Mouse (Mus musculus): ENCODE measurements around the gene Thumpd3. TPM values are rescaled to one million over a fixed set of nuclear protein-coding genes. Genes with fewer than 3 reads are reported as not detected.

The Thumpd3 gene
- polyA plus RNA-seq, 1 experiment: 33.5 TPM

GRCm38 (mm10) chr6:113034466-113034865 lies 11.6 kb upstream of the Thumpd3 start:
- Histone ChIP-seq H3K27ac (ENCODE audit: insufficient read depth, low read length) (no peak overlapping the region), H3K4me3 (ENCODE audit: insufficient read depth, low read length) (no peak overlapping the region), H3K4me1 (ENCODE audit: control insufficient read depth, insufficient read depth, low read length) (peaks cover 3% of the 10 kb centered on the region; the same call in 1 of the 2 replicates)
- TF ChIP-seq POLR2A (IDR thresholded peaks at IDR 0.05; ENCODE audit: low read depth, low read length) (no peak), CTCF (IDR thresholded peaks at IDR 0.05; ENCODE audit: borderline replicate concordance, insufficient read depth, low read length) (no peak)

- TF ChIP-seq CTCF (IDR thresholded peaks at IDR 0.05; ENCODE audit: borderline replicate concordance, insufficient read depth, low read length) (no peak; the same call in 1 of the 2 replicates), POLR2A (IDR thresholded peaks at IDR 0.05; ENCODE audit: low read depth, low read length) (no peak)
- Histone ChIP-seq H3K27ac (ENCODE audit: insufficient read depth, low read length) (no peak overlapping the region), H3K4me3 (ENCODE audit: insufficient read depth, low read length) (no peak overlapping the region), H3K4me1 (ENCODE audit: control insufficient read depth, insufficient read depth, low read length) (peaks cover 3% of the 10 kb centered on the region; the same call in 1 of the 2 replicates)
These were observed 9.4 kb upstream of the Thumpd3 start for GRCm38 (mm10) chr6:113036463-113037175.

GRCm38 (mm10) chr6:113037946-113038734 lies 7.9 kb upstream of the Thumpd3 start:
- peaks cover 3% of the 10 kb centered on the region; the same call in 1 of the 2 replicates for H3K4me1 ChIP-seq (ENCODE audit: control insufficient read depth, insufficient read depth, low read length)
- no peak overlapping the region for H3K27ac ChIP-seq (ENCODE audit: insufficient read depth, low read length)
- H3K4me3 ChIP-seq (ENCODE audit: insufficient read depth, low read length): no peak overlapping the region
- TF ChIP-seq POLR2A (IDR thresholded peaks at IDR 0.05; ENCODE audit: low read depth, low read length): no peak
- peak; percentile 87; the same call in 1 of the 2 replicates for TF ChIP-seq CTCF (IDR thresholded peaks at IDR 0.05; ENCODE audit: borderline replicate concordance, insufficient read depth, low read length)

- TF ChIP-seq POLR2A (IDR thresholded peaks at IDR 0.05; ENCODE audit: low read depth, low read length) (no peak), CTCF (IDR thresholded peaks at IDR 0.05; ENCODE audit: borderline replicate concordance, insufficient read depth, low read length) (no peak)
- peaks cover 3% of the 10 kb centered on the region; the same call in 1 of the 2 replicates for H3K4me1 ChIP-seq (ENCODE audit: control insufficient read depth, insufficient read depth, low read length)
- H3K27ac ChIP-seq (ENCODE audit: insufficient read depth, low read length): no peak overlapping the region
- H3K4me3 ChIP-seq (ENCODE audit: insufficient read depth, low read length): no peak overlapping the region
These were observed 7.3 kb upstream of the Thumpd3 start for GRCm38 (mm10) chr6:113038735-113039058.

- Histone ChIP-seq H3K27ac (ENCODE audit: insufficient read depth, low read length) (no peak overlapping the region), H3K4me1 (ENCODE audit: control insufficient read depth, insufficient read depth, low read length) (peaks cover 7% of the 10 kb centered on the region), H3K4me3 (ENCODE audit: insufficient read depth, low read length) (no peak overlapping the region)
- TF ChIP-seq POLR2A (IDR thresholded peaks at IDR 0.05; ENCODE audit: low read depth, low read length) (no peak), CTCF (IDR thresholded peaks at IDR 0.05; ENCODE audit: borderline replicate concordance, insufficient read depth, low read length) (no peak)
These were observed 5.7 kb upstream of the Thumpd3 start for GRCm38 (mm10) chr6:113040319-113040718.

GRCm38 (mm10) chr6:113041215-113041990 lies 4.6 kb upstream of the Thumpd3 start:
- H3K4me3 ChIP-seq (ENCODE audit: insufficient read depth, low read length): no peak overlapping the region
- TF ChIP-seq CTCF (IDR thresholded peaks at IDR 0.05; ENCODE audit: borderline replicate concordance, insufficient read depth, low read length) (no peak), POLR2A (IDR thresholded peaks at IDR 0.05; ENCODE audit: low read depth, low read length) (no peak)
- peaks cover 7% of the 10 kb centered on the region for H3K4me1 ChIP-seq (ENCODE audit: control insufficient read depth, insufficient read depth, low read length)
- H3K27ac ChIP-seq (ENCODE audit: insufficient read depth, low read length): no peak overlapping the region

- Histone ChIP-seq H3K4me3 (ENCODE audit: insufficient read depth, low read length) (peak overlapping the region; percentile 92), H3K27ac (ENCODE audit: insufficient read depth, low read length) (peak overlapping the region; percentile 89), H3K4me1 (ENCODE audit: control insufficient read depth, insufficient read depth, low read length) (peaks cover 4% of the 10 kb centered on the region)
- TF ChIP-seq CTCF (IDR thresholded peaks at IDR 0.05; ENCODE audit: borderline replicate concordance, insufficient read depth, low read length) (no peak), POLR2A (IDR thresholded peaks at IDR 0.05; ENCODE audit: low read depth, low read length) (0 out of 2 replicates have a peak, but pooled peaks have one; percentile 12)
These were observed 450 bp upstream of the Thumpd3 start for GRCm38 (mm10) chr6:113045575-113045974.

- H3K4me3 ChIP-seq (ENCODE audit: insufficient read depth, low read length): peak overlapping the region; percentile 80
- peak overlapping the region; percentile 75; the same call in 1 of the 2 replicates for H3K27ac ChIP-seq (ENCODE audit: insufficient read depth, low read length)
- peaks cover 4% of the 10 kb centered on the region for H3K4me1 ChIP-seq (ENCODE audit: control insufficient read depth, insufficient read depth, low read length)
- 0 out of 2 replicates have a peak, but pooled peaks have one; percentile 45 for TF ChIP-seq POLR2A (IDR thresholded peaks at IDR 0.05; ENCODE audit: low read depth, low read length)
- no peak for TF ChIP-seq CTCF (IDR thresholded peaks at IDR 0.05; ENCODE audit: borderline replicate concordance, insufficient read depth, low read length)
These were observed 1.2 kb downstream of the Thumpd3 start for GRCm38 (mm10) chr6:113047016-113047746.

GRCm38 (mm10) chr6:113048371-113048770 lies 2.3 kb downstream of the Thumpd3 start:
- TF ChIP-seq POLR2A (IDR thresholded peaks at IDR 0.05; ENCODE audit: low read depth, low read length): no peak
- TF ChIP-seq CTCF (IDR thresholded peaks at IDR 0.05; ENCODE audit: borderline replicate concordance, insufficient read depth, low read length): no peak
- H3K4me3 ChIP-seq (ENCODE audit: insufficient read depth, low read length): no peak overlapping the region
- H3K27ac ChIP-seq (ENCODE audit: insufficient read depth, low read length): no peak overlapping the region
- peaks cover 4% of the 10 kb centered on the region for H3K4me1 ChIP-seq (ENCODE audit: control insufficient read depth, insufficient read depth, low read length)

Measured in embryonic fibroblast, embryonic 13.5 days (primary cell).